Mouse (Mus musculus) brain, embryonic 18.5 days (tissue): ENCODE results near the gene Snx11.

ENCODE experiments used
- DNase-seq: peaks from one replicate; pipeline ENCODE4 v3.0.0-alpha.2; 2012; ENCODE audit warnings: low read depth, low spot score

The Snx11 gene

GRCm38 (mm10) chr11:96762742-96763470 lies 14.5 kb downstream of the Snx11 start:
- DNase-seq: no peak

- no peak for DNase-seq
Observed at GRCm38 (mm10) chr11:96761984-96762383, 15.4 kb downstream of the Snx11 start.

DNA sequence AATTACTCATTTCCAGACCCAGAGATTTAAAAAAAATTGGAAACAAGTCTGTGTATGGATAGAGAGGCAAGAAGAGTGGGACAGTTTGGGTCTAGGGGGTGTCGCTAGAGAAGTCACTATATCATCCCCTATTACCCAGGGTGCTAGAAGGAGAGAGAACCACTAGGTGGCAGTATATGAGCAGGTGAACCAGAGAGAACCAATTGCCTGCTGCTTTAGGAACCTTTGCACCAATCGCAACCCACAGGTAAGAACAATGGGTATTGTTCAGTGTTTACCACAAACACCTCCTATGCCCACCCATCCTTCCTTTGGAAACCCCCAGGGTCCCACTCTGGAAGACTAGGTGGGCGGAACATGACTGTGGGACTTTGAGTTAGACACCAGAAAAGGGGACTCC lies 17.3 kb downstream of the Snx11 start:
- DNase-seq: no peak

GRCm38 (mm10) chr11:96758402-96758801 lies 19.0 kb downstream of the Snx11 start:
- no peak for DNase-seq

DNA sequence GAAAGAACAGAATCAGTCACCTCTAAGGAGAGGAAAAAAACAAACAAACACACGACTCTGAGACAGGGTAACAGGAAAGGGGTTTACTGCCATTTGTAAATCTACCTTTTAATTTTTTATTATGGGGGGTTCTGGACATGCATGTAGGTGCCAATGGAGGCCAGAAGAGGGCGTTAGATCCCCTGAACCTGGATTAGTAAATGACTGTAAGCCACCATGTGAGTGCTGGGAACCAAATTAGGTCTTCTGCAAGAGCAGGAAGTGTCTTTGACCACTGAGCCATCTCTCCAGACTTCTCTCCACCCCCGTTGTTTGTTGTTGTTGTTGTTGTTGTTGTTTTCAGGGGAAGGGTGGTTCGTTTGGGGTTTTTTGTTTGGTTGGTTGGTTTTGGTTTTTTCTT lies 19.9 kb downstream of the Snx11 start:
- no peak for DNase-seq

DNA sequence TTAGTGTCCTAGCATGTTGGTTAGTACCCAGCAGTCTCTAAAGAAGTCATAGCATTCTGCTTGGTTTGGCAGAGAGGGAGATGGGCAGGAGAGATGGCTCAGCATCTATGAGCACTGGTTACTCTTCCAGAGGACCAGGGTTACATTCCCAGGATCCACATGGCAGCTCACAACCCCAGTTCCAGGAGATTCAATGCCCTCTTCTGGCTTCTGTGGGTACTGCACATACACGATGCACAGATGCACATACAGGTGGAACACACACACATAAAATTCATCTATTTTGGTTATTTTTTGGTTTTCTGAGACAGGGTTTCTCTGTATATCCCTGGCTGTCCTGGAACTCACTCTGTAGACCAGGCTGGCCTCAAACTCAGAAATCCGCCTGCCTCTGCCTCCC lies 22.1 kb downstream of the Snx11 start:
- DNase-seq: no peak

DNA sequence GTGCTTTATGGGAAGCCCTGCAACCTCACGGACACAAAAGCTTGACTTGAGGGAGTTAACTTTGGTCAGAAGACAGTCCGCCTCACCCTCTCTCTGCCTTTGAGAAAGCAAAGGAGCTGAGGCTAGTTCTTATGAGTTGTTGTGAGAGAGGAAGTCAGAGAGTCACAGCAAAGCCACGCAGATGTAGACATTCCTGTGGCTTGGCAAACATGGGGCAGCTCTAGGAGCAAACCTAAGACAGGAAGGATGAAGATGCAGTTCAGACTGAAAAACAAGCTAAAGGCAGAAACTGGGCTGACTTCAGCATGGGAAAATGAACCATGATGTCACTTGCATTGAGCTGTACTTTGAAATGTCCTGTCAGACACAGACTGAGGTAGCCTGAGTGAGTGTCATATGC lies 29.8 kb downstream of the Snx11 start:
- no peak for DNase-seq

- no peak for DNase-seq
Observed at GRCm38 (mm10) chr11:96746648-96747047, 30.7 kb downstream of the Snx11 start.

DNA sequence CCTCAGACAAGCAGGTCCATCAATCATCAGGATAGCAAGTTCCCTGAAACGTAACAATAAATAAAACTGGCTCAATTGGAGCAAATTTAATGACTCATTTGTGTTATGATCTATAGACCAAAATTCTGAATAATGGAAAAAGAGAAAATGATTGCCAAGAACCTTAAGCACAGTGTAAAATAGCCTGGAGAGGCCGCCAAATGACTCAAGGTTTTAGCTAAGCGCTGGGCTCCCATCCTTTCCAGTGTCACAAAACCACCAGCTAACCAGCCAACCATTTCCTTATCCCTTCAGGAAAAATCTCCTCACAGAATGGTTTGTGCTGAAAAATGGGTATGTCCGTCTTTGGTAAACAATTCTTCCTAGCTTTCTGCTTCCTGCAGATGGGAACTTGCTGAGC lies 33.5 kb downstream of the Snx11 start:
- DNase-seq: no peak

DNA sequence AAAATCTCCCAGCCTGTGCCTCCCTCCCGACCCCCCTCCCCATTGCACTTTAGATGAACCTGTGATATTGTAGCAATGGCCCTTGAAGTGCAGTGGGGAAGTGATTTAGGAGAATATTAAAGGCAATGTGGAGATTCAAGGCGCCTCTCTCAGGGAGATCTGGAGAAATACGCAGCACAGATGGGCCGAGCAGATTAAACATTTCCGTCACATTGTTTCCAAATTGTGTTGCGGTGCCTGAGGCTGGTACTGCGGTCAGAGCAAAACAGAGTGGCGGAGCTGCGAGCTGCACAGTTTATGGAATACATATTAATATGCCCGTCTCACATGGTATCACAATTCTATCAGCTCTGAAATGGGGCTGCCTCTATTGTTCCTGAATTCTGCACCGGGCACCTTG lies 34.4 kb downstream of the Snx11 start:
- no peak for DNase-seq

DNA sequence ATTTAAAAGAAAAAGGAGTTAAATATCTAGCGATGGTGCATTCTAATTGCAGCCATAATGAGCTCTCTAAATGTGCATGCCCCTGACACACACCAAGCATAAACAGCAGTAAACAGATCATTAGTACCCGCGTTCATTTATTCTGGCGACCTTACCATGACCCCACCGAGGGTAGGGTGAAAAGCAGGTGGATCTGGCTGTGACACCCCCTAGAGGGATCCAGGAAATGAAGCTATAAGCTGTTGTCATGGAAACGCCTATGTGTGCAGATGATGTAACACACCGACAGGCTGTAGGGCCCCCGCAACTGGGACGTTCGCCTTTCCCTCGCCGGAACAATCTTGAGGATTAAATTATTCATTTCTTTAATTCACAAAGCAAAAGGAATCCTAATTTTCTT lies 35.4 kb downstream of the Snx11 start:
- no peak for DNase-seq

DNA sequence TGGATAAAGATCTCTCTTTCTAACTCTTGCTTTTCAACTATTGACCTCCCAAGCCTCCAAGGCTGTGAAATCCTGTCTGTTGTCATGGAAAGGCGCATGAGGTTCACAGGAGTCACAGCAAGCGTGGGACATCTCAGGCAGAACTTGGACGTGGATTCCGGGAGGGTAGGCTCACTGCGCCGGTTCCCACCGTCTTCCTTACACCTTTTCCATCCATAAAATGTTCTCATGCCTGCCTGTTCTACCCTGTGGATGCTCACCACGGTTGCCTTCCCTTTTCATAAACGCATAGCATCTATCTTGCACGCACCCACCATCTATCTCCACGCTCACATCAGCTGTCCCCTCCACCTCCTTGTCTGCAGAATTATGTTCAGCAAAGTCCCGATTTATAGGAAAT lies 36.6 kb downstream of the Snx11 start:
- DNase-seq: no peak

DNA sequence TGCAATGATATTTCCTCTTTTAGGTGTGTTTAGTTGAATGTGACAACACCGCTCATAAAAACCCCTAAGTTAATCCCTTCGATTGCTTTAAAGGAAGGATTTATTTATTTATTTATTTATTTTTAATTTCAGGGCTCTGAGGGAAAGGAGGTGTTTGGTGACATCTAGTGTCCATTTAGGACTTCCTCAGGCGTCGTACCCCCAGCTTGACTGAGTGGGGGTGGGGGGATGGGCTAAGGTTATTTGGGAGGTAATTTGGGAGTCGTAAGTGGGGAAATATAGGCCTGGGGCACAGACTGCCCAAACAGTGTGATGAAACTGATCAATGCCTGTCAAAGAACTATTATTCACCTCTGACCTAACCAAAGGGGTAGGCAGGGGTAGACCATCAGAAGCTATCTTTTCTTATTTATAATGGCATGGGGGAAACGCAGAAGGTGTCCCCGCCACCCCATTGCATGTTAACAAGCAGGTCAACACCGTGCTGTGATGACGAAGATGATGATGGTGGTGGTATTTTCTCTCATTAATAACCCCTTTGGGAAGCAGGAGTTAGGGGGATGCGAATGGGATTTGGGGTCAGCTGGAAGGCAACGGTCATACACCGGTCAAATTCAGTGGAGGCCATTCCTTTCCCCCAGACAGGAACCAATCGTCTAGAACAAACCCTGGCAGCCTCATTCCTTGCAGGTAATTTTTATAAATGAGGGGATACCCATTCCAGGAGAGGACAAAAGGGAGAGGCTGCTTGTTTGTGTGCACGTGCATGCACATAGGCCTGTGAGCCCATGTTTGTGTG lies 39.5 kb downstream of the Snx11 start:
- DNase-seq: no peak

DNA sequence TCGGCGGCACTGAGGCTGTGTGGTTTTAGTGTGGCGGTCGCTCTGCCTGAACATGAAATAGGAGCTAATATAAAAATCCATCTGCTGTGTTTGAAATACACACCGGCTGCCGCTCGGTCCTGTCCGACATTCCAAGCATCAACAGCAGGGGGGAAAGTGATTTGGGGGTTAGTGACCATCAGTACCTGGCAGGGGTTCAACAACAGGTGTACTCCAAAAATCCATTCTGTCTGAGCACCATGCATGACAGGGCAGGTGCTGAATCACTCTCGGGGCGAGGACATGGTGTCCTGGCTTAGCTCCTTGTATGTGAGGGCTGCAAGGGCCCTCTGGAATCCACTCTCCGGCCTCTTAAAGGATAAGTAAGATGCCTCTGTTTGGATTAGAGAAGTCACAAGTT lies 41.0 kb downstream of the Snx11 start:
- no peak for DNase-seq

- no peak for DNase-seq
Observed at GRCm38 (mm10) chr11:96735908-96736307, 41.5 kb downstream of the Snx11 start.

DNA sequence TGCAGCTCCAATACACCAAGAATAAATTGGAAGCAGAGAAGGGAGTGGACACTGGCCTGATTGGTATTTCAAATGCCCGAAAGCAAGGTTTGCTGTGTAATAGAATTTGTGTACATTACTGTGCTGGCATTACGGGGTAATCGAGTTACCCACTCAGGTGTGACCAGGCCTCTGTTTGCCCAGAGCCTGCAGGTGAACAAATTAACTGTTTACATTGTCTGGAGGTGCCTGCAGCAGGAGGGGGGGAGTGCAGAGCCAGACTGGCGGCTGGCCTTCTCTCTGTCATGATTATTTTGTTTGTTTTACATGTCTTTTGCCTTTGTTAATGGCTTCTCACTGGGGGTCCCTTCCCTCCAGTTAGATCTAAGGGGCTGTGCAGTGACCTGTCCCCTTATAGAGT lies 44.7 kb downstream of the Snx11 start:
- no peak for DNase-seq

DNA sequence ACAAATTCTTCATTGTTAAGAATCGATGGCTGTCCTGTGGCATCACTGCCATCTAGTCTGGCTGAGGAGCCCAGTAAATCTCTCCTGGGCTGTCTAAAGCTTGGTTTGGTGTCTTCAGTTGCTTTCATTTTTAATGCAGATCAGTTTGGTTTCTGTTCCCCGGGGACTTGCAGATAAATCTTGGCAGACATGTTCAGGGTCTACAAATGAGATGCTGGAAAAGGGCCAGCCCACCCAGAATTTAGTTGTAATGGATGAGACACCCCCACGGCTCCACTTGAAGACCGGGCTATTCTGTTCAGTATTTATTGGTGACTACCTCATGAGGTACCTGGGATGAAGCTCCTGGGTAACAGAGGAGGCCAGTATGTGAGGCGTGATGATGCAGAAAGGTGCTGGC lies 47.0 kb downstream of the Snx11 start:
- no peak for DNase-seq

DNA sequence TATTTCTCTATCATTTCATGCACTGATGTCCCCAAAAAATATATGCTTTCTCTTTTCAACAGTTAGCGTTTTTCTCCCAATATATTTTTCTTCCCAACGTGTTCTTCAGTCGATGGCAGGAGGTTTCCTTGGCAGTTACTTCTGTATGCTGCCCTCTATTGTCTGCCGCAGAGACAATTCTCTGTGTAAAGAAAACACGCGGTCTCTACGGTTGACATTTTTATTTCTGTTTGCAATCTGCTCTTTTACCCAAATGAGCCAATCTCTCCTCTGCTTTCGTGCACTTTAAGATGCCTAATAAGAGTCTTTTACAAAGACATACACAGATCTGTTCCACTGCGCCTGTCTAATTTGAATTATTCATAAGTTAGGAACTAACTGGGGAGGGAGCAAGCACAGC lies 47.9 kb downstream of the Snx11 start:
- no peak for DNase-seq

- no peak for DNase-seq
Observed at GRCm38 (mm10) chr11:96728577-96728976, 48.8 kb downstream of the Snx11 start.

GRCm38 (mm10) chr11:96725833-96726232 lies 51.5 kb downstream of the Snx11 start:
- DNase-seq: no peak

DNA sequence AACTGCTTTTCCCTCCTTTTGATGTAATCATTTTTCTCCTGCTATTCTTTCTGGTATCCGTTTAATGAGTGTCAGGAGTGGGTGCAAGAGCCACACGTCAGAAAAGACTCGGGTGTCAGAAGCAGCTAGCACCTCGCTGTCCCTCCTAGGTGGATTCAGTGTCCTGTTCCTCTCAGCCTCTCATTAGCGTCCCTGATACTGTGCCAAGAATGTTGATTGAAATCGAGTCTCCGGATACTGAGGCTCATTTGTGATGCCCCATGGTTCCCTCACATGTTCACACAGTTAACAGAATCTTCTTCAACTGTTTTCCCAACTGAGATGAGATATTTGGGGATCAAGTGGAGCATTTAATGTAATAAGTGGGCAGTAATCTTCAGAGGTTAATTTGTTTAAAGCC lies 58.8 kb downstream of the Snx11 start:
- no peak for DNase-seq
